Mouse (Mus musculus) spleen, adult 2 months (tissue): ENCODE measurements around the gene Samd13. TPM values are rescaled to one million over a fixed set of nuclear protein-coding genes. Genes with fewer than 3 reads are reported as not detected.

Experiments used
- DNase-seq, 2 experiments: peaks; one replicate each; pipeline versions ENCODE4 v3.0.0 to v3.0.0-alpha.2; 2012 to 2021; ENCODE audit warnings: low spot score in 2 of 2, low read depth in 1 of 2
- H3K27ac ChIP-seq: fragments of 200-500 bp; 2 replicates; pipeline ENCODE4 v1.5.1; 2012; ENCODE audit warnings: low read length, inconsistent platforms; ENCODE audit not compliant: insufficient read depth
- H3K27me3 ChIP-seq: fragments of 200-500 bp; 2 replicates; pipeline ENCODE4 v1.6.1; 2012; ENCODE audit warnings: mild to moderate bottlenecking, moderate library complexity, low read length, inconsistent platforms; ENCODE audit not compliant: control insufficient read depth, insufficient read depth
- H3K36me3 ChIP-seq: fragments of 200-500 bp; 2 replicates; pipeline ENCODE4 v1.6.1; 2012; ENCODE audit warnings: mild to moderate bottlenecking, low read length, inconsistent platforms; ENCODE audit not compliant: control insufficient read depth, insufficient read depth
- H3K4me1 ChIP-seq: fragments of 200-500 bp; 2 replicates; pipeline ENCODE4 v1.6.1; 2011; ENCODE audit warnings: inconsistent platforms; ENCODE audit not compliant: control insufficient read depth, insufficient read depth, insufficient read length
- H3K4me3 ChIP-seq: fragments of 200-500 bp; 2 replicates; pipeline ENCODE4 v1.5.1; 2011; ENCODE audit warnings: mild to moderate bottlenecking, inconsistent platforms; ENCODE audit not compliant: insufficient read depth, insufficient read length; ENCODE audit errors: extremely low read depth
- CTCF ChIP-seq: fragments of 200-500 bp; IDR thresholded peaks from 2 replicates; pipeline ENCODE4 v1.5.1; 2011; ENCODE audit warnings: mild to moderate bottlenecking, inconsistent platforms; ENCODE audit not compliant: insufficient read depth, insufficient read length, insufficient replicate concordance; ENCODE audit errors: extremely low read depth
- POLR2A ChIP-seq: fragments of 200-500 bp; IDR thresholded peaks from 2 replicates; pipeline ENCODE4 v1.6.1; 2011; ENCODE audit warnings: low read depth, low read length, inconsistent platforms
- WGBS: fragments of 180-500 bp; shearing (Covaris S2); methylation state at CpG from one replicate; pipeline ENCODE4 v1.1.7; 2018; 5-methylcytosine and 5-hydroxymethylcytosine counted together
- polyA plus RNA-seq: library from polyadenylated mRNA; depleted of rRNA; stranded (reverse); fragments of >200 nt; gene quantifications from 2 replicates; pipeline ENCODE4 v1.2.3, GENCODE M21; 2012

Gene Samd13
- polyA plus RNA-seq, 1 experiment, result 0.05 TPM

GRCm38 (mm10) chr3:146607368-146607767 is 78.0 kb downstream of the Samd13 start:
- WGBS, result 59% methylated on average over 1 of the region's 1 CpGs
- Histone ChIP-seq H3K27me3 (no peaks in the 10 kb centered on the region), H3K27ac (no peak overlapping the region), H3K4me1 (no peaks in the 10 kb centered on the region), H3K36me3 (no peaks in the 10 kb centered on the region), H3K4me3 (no peak overlapping the region)
- DNase-seq, result no peak
- TF ChIP-seq CTCF (no peak), POLR2A (no peak)

GRCm38 (mm10) chr3:146604647-146605046 is 80.7 kb downstream of the Samd13 start:
- no peak for TF ChIP-seq POLR2A
- no peak for TF ChIP-seq CTCF
- Histone ChIP-seq H3K27me3 (no peaks in the 10 kb centered on the region), H3K4me3 (no peak overlapping the region), H3K27ac (no peak overlapping the region), H3K4me1 (no peaks in the 10 kb centered on the region), H3K36me3 (no peaks in the 10 kb centered on the region)
- no peak for DNase-seq
- 89% methylated on average over 9 of the region's 9 CpGs for WGBS

- no peak overlapping the region for H3K4me3 ChIP-seq
- no peaks in the 10 kb centered on the region for H3K36me3 ChIP-seq
- TF ChIP-seq POLR2A (no peak), CTCF (no peak)
- no peaks in the 10 kb centered on the region for H3K27me3 ChIP-seq
- DNase-seq, result no peak
- no peaks in the 10 kb centered on the region for H3K4me1 ChIP-seq
- no peak overlapping the region for H3K27ac ChIP-seq
- 91% methylated on average over 3 of the region's 3 CpGs for WGBS
Measured at GRCm38 (mm10) chr3:146602531-146602930, 82.9 kb downstream of the Samd13 start.

- 93% methylated on average over 2 of the region's 2 CpGs for WGBS
- TF ChIP-seq CTCF (no peak), POLR2A (no peak)
- DNase-seq, result no peak
- H3K4me1 ChIP-seq, result no peaks in the 10 kb centered on the region
- H3K27me3 ChIP-seq, result no peaks in the 10 kb centered on the region
- H3K36me3 ChIP-seq, result no peaks in the 10 kb centered on the region
- H3K27ac ChIP-seq, result no peak overlapping the region
- H3K4me3 ChIP-seq, result no peak overlapping the region
Measured at GRCm38 (mm10) chr3:146601205-146601604, 84.2 kb downstream of the Samd13 start.

GRCm38 (mm10) chr3:146599198-146599900 is 86.0 kb downstream of the Samd13 start:
- Histone ChIP-seq H3K36me3 (no peaks in the 10 kb centered on the region), H3K4me3 (no peak overlapping the region), H3K27ac (no peak overlapping the region), H3K4me1 (no peaks in the 10 kb centered on the region), H3K27me3 (no peaks in the 10 kb centered on the region)
- no peak for TF ChIP-seq POLR2A
- no peak for TF ChIP-seq CTCF
- 90% methylated on average over 6 of the region's 6 CpGs for WGBS
- DNase-seq, result no peak

- WGBS, result 74% methylated on average over 6 of the region's 6 CpGs
- Histone ChIP-seq H3K4me1 (no peaks in the 10 kb centered on the region), H3K4me3 (no peak overlapping the region), H3K27me3 (no peaks in the 10 kb centered on the region), H3K36me3 (no peaks in the 10 kb centered on the region), H3K27ac (no peak overlapping the region)
- TF ChIP-seq POLR2A (no peak), CTCF (no peak)
- DNase-seq, result no peak
Measured at GRCm38 (mm10) chr3:146598411-146598810, 87.0 kb downstream of the Samd13 start.

- Histone ChIP-seq H3K4me3 (no peak overlapping the region), H3K27ac (no peak overlapping the region), H3K4me1 (no peaks in the 10 kb centered on the region), H3K36me3 (no peaks in the 10 kb centered on the region), H3K27me3 (no peaks in the 10 kb centered on the region)
- no peak for TF ChIP-seq CTCF
- TF ChIP-seq POLR2A, result no peak
- DNase-seq, result no peak
- WGBS, result 92% methylated on average over 7 of the region's 7 CpGs
Measured at GRCm38 (mm10) chr3:146596864-146597263, 88.5 kb downstream of the Samd13 start.
